Mouse (Mus musculus) lung, embryonic 16.5 days (tissue): ENCODE data around the gene Ncf4. TPM values are rescaled to one million over a fixed set of nuclear protein-coding genes. Genes with fewer than 3 reads are reported as not detected.
A peak's percentile ranks its signal among the peaks of the same experiment; 100 is the strongest.

Source experiments
- ATAC-seq: fragments of 200-750 bp; cut with Nextera tagmentation; 2 replicates; pipeline ENCODE4 v1.8.0; 2017; ENCODE audit warnings: low read depth, mild to moderate bottlenecking, moderate library complexity
- H3K27ac ChIP-seq: fragments of 300-500 bp; sonication (generic); 2 replicates; pipeline ENCODE4 v1.5.1; 2014; ENCODE audit warnings: mild to moderate bottlenecking, control low read depth, low read length
- H3K27me3 ChIP-seq: fragments of 300-500 bp; sonication (generic); 2 replicates; pipeline ENCODE4 v1.6.1; 2014; ENCODE audit warnings: low read depth, low read length, mixed read lengths; ENCODE audit not compliant: control insufficient read depth, insufficient read depth
- H3K36me3 ChIP-seq: fragments of 300-500 bp; sonication (generic); 2 replicates; pipeline ENCODE4 v1.6.1; 2014; ENCODE audit warnings: low read length; ENCODE audit not compliant: control insufficient read depth, insufficient read depth
- H3K4me1 ChIP-seq: fragments of 300-500 bp; sonication (generic); replicated peaks from 2 replicates; pipeline ENCODE4 v1.6.1; 2014; ENCODE audit warnings: low read length, mixed read lengths; ENCODE audit not compliant: control insufficient read depth, insufficient read depth
- H3K4me2 ChIP-seq: fragments of 300-500 bp; sonication (generic); 2 replicates; pipeline ENCODE4 v1.6.1; 2014; ENCODE audit warnings: low read depth, low read length, control low read depth
- H3K4me3 ChIP-seq: fragments of 300-500 bp; sonication (generic); 2 replicates; pipeline ENCODE4 v1.5.1; 2014; ENCODE audit warnings: mild to moderate bottlenecking, low read length, control low read depth
- H3K9ac ChIP-seq: fragments of 300-500 bp; sonication (generic); 2 replicates; pipeline ENCODE4 v1.6.1; 2014; ENCODE audit warnings: low read length, control low read depth
- H3K9me3 ChIP-seq: fragments of 300-500 bp; sonication (generic); 2 replicates; pipeline ENCODE4 v1.6.1; 2016; ENCODE audit warnings: low read length; ENCODE audit not compliant: control insufficient read depth
- WGBS: fragments of 180-500 bp; shearing (Covaris S2); extraction: QIAGEN DNeasy Blood & Tissue Kit; methylation state at CpG from one replicate; pipeline ENCODE4 v1.1.7; 2014; 5-methylcytosine and 5-hydroxymethylcytosine counted together
- polyA plus RNA-seq: library from polyadenylated mRNA; unstranded; fragments of >200 nt; fragmentation: Nextera tagmentation; extraction: Ambion mirVana; gene quantifications from 2 replicates; pipeline ENCODE4 v1.2.1, GENCODE M21; 2015

Ncf4 gene
- 4.6 and 5.7 TPM in 2 replicates for polyA plus RNA-seq

GRCm38 (mm10) chr15:78244695-78245492, at the start of gene Ncf4:
Gene Ncf4, plus strand, starts transcription at chr15:78244801.
- no peak within 1 kb of the TSS for H3K4me3 ChIP-seq
- no peaks in the 10 kb centered on the region for H3K9me3 ChIP-seq
- no peak within 1 kb of the TSS for H3K9ac ChIP-seq
- H3K27ac ChIP-seq = no peak within 1 kb of the TSS
- no peaks in the 10 kb centered on the region for H3K27me3 ChIP-seq
- ATAC-seq = no peak
- WGBS = 59% methylated on average over 7 of the region's 7 CpGs
- H3K4me2 ChIP-seq = no peak within 1 kb of the TSS
- H3K36me3 ChIP-seq = no peaks in the 10 kb centered on the region
- peaks cover 5% of the 10 kb centered on the region; the same call in 1 of the 2 replicates for H3K4me1 ChIP-seq

- H3K9me3 ChIP-seq = no peaks in the 10 kb centered on the region
- no peaks in the 10 kb centered on the region for H3K27me3 ChIP-seq
- H3K4me3 ChIP-seq = no peak overlapping the region
- H3K9ac ChIP-seq = no peak overlapping the region
- H3K36me3 ChIP-seq = no peaks in the 10 kb centered on the region
- 63% methylated on average over 28 of the region's 28 CpGs for WGBS
- no peaks in the 10 kb centered on the region for H3K4me1 ChIP-seq
- no peak overlapping the region for H3K4me2 ChIP-seq
- no peak for ATAC-seq
- H3K27ac ChIP-seq = no peak overlapping the region
Measured at GRCm38 (mm10) chr15:78195096-78195880, 49.3 kb upstream of the Ncf4 start.

DNA sequence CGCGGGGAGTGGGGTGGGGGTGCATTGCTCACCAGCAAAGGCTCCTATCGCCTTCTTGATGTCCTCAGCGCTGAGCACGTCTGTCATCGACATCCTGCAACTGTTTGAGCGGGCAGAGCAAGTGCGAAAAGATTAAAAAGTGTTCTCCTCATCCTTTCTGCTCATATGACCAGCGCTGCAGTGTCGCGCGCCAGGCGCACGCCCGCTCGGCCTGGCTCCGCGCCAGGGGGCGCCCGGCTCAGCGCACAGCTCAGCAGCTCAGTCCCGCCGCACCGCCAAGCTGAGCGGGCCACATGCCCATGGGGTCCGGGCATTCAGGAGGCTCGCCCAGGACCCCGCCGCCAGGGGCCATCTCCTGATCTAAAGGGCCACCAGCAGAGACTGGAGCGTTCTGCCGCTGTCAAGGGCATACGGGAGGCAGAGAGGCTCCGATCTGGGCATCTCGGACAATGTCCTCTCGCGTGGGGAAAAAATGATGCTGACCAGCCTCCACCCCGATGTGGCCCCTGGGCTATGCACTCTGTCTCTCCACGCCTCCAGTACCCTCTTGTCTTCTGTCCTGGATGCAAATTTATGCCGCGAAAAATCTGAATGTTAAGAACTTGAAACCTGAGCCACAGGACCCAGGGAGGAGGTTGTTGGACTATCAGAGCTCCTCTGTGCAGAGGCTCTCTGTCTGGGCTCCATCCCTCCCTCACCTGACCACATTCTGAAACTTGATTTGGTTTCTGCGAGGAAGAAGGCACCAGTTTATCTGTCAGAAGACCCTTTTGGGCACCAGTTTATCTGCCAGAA, 40.4 kb upstream of the Ncf4 start:
- WGBS = 2% methylated on average over 41 of the region's 41 CpGs

DNA sequence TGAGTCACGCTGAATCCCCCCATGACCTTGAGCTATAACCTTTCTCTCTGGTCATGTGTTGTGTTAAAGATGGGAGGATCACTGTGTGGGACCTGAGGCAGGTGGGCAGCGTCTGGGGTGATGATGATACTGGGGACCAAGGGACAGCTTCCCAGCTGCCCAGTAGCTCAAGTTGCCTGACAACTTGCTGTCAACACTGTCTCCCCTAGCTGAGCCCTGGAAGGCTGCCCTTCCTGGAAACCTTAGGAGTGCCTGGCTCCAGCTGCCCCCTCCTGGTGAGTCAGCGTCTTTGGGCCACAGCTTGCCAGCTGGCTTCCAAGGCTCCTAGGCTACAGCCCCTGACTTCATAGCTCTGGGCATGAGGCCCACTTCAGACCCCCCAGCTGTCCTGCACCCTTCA, 39.4 kb upstream of the Ncf4 start:
- WGBS = 36% methylated on average over 3 of the region's 3 CpGs
- H3K27me3 ChIP-seq = peaks cover 42% of the 10 kb centered on the region

More for the DNA sequence above, 40.4 kb upstream of the Ncf4 start:
- Histone ChIP-seq H3K4me3 (peak overlapping the region; percentile 29), H3K27ac (no peak overlapping the region), H3K36me3 (no peaks in the 10 kb centered on the region), H3K4me1 (no peaks in the 10 kb centered on the region), H3K9ac (no peak overlapping the region), H3K4me2 (peak overlapping the region; percentile 48), H3K9me3 (no peaks in the 10 kb centered on the region; the same call in 1 of the 2 replicates), H3K27me3 (peaks cover 42% of the 10 kb centered on the region)
- peak; percentile 80 for ATAC-seq

DNA sequence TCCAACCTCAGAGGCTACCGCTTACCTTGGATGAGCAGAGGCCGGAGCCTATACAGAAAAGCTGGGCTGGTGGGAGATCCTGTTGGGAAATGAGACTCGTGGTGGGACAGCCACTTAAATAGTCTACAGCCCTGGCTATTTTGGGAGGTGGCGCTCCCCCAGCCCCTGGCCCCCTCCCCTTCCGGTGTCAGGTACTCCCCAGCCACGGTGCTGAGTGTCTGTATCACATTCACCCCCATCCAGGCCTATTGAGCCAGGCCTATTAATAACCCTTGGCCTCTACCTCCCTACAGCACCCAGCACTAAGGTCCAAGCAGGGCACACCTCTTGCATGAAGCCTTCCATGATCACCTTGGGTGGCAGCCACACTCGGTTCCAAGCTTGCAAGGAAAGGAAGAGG, 38.3 kb upstream of the Ncf4 start, which contains the start of gene Pvalb:
TSS of gene Pvalb (minus strand) at position 89 of the 400 bp plus-strand sequence.
- no peaks in the 10 kb centered on the region for H3K4me1 ChIP-seq
- no peak within 1 kb of the TSS for H3K4me2 ChIP-seq
- no peak within 1 kb of the TSS for H3K4me3 ChIP-seq
- WGBS = 90% methylated on average over 7 of the region's 7 CpGs
- H3K36me3 ChIP-seq = no peaks in the 10 kb centered on the region
- H3K27me3 ChIP-seq = peaks cover 41% of the 10 kb centered on the region
- no peak within 1 kb of the TSS for H3K9ac ChIP-seq
- ATAC-seq = no peak
- H3K9me3 ChIP-seq = no peaks in the 10 kb centered on the region; the same call in 1 of the 2 replicates
- no peak within 1 kb of the TSS for H3K27ac ChIP-seq

More for the DNA sequence above, 39.4 kb upstream of the Ncf4 start:
- Histone ChIP-seq H3K27ac (no peak overlapping the region), H3K9ac (no peak overlapping the region), H3K4me1 (no peaks in the 10 kb centered on the region), H3K9me3 (no peaks in the 10 kb centered on the region; the same call in 1 of the 2 replicates), H3K4me3 (no peak overlapping the region), H3K36me3 (no peaks in the 10 kb centered on the region), H3K4me2 (no peak overlapping the region)
- ATAC-seq = no peak

GRCm38 (mm10) chr15:78210203-78210602, 34.4 kb upstream of the Ncf4 start:
- 77% methylated on average over 4 of the region's 4 CpGs for WGBS
- Histone ChIP-seq H3K27ac (no peak overlapping the region), H3K9me3 (no peaks in the 10 kb centered on the region; the same call in 1 of the 2 replicates), H3K9ac (no peak overlapping the region), H3K4me3 (no peak overlapping the region), H3K4me2 (no peak overlapping the region), H3K4me1 (no peaks in the 10 kb centered on the region), H3K27me3 (peaks cover 8% of the 10 kb centered on the region), H3K36me3 (no peaks in the 10 kb centered on the region)
- ATAC-seq = no peak

DNA sequence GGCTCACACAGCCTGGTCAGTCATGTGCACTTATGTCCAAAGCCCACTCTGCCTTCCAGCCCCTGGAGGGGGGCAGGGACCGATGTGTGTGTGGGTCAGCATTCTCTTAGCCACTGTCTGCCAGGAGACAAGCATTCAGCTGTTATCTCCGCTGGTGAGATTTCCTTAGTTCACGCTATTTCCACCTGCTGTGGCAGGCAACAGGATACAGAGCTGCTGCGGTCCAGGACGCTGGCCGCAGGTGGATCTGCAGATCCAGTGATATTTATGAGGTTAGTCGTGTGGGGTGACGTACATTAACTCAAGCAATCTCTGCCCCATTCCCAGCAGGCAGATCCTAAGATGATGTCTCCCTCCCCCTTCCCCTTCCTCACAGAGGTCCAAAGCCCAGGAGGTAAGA, 33.2 kb upstream of the Ncf4 start:
- Histone ChIP-seq H3K4me2 (no peak overlapping the region), H3K4me3 (no peak overlapping the region), H3K27ac (no peak overlapping the region), H3K4me1 (no peaks in the 10 kb centered on the region), H3K9ac (no peak overlapping the region), H3K27me3 (peaks cover 2% of the 10 kb centered on the region), H3K9me3 (no peaks in the 10 kb centered on the region; the same call in 1 of the 2 replicates), H3K36me3 (no peaks in the 10 kb centered on the region)
- WGBS = 75% methylated on average over 8 of the region's 8 CpGs
- ATAC-seq = no peak

DNA sequence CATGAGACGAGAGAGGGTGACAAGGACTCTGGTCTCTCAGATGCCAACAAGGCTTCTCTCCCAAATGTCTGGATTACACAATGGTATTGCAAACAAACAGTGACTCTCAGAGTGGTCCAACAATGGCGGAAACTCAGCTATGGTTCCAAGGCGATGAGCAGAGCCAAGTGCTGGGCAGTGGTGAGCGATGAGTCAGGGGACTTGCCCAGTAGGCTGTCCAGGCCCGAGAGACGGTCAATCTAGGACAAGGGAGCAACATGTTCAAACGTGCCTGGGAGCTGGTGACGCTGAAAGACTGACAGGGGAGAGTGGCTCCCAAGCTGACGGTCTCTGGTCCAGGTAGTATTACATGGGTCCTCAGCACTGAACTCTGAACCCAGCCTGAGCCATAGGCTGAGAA, 29.3 kb upstream of the Ncf4 start:
- H3K9me3 ChIP-seq = no peaks in the 10 kb centered on the region; the same call in 1 of the 2 replicates
- no peak overlapping the region for H3K9ac ChIP-seq
- no peak overlapping the region for H3K4me2 ChIP-seq
- ATAC-seq = no peak
- H3K27me3 ChIP-seq = no peaks in the 10 kb centered on the region
- H3K4me3 ChIP-seq = no peak overlapping the region
- H3K27ac ChIP-seq = no peak overlapping the region
- 75% methylated on average over 9 of the region's 9 CpGs for WGBS
- H3K36me3 ChIP-seq = no peaks in the 10 kb centered on the region
- H3K4me1 ChIP-seq = no peaks in the 10 kb centered on the region
